Mouse (Mus musculus) kidney, embryonic 15.5 days (tissue): ENCODE measurements around the gene Per2. TPM values are rescaled to one million over a fixed set of nuclear protein-coding genes. Genes with fewer than 3 reads are reported as not detected.
A peak's percentile ranks its signal among the peaks of the same experiment; 100 is the strongest.
"Not testable (repeated sequence)": the region's sequence is repeated elsewhere in the genome, so short reads cannot be mapped to it uniquely, and the experiment has no call there.

Experiments
- ATAC-seq: fragments of 200-750 bp; cut with Nextera tagmentation; replicated peaks from 2 replicates; pipeline ENCODE4 v1.8.0; 2017; ENCODE audit warnings: moderate TSS enrichment; ENCODE audit not compliant: low FRiP score
- H3K27ac ChIP-seq: fragments of 300-500 bp; sonication (generic); 2 replicates; pipeline ENCODE4 v1.5.1; 2015; ENCODE audit warnings: mild to moderate bottlenecking, inconsistent platforms
- H3K27me3 ChIP-seq: fragments of 300-500 bp; sonication (generic); 2 replicates; pipeline ENCODE4 v1.6.1; 2015; ENCODE audit warnings: inconsistent platforms
- H3K36me3 ChIP-seq: fragments of 300-500 bp; sonication (generic); 2 replicates; pipeline ENCODE4 v1.6.1; 2015; ENCODE audit warnings: inconsistent platforms
- H3K4me1 ChIP-seq: fragments of 300-500 bp; sonication (generic); 2 replicates; pipeline ENCODE4 v1.6.1; 2015; ENCODE audit warnings: inconsistent platforms
- H3K4me2 ChIP-seq: fragments of 300-500 bp; sonication (generic); 2 replicates; pipeline ENCODE4 v1.6.1; 2015; ENCODE audit warnings: moderate library complexity, mild to moderate bottlenecking, inconsistent platforms
- H3K4me3 ChIP-seq: fragments of 300-500 bp; sonication (generic); replicated peaks from 2 replicates; pipeline ENCODE4 v1.5.1; 2015; ENCODE audit warnings: mild to moderate bottlenecking, inconsistent platforms
- H3K9ac ChIP-seq: fragments of 300-500 bp; sonication (generic); 2 replicates; pipeline ENCODE4 v1.6.1; 2015; ENCODE audit warnings: mild to moderate bottlenecking, inconsistent platforms
- H3K9me3 ChIP-seq: fragments of 300-500 bp; sonication (generic); replicated peaks from 2 replicates; pipeline ENCODE4 v1.6.1; 2016; ENCODE audit warnings: inconsistent platforms
- WGBS: fragments of 180-500 bp; shearing (Covaris S2); methylation state at CpG from one replicate; pipeline ENCODE4 v1.1.7; 2015; ENCODE audit warnings: mixed read lengths; 5-methylcytosine and 5-hydroxymethylcytosine counted together
- polyA plus RNA-seq: library from polyadenylated mRNA; unstranded; fragments of >200 nt; fragmentation: Nextera tagmentation; extraction: Ambion mirVana; gene quantifications from 2 replicates; pipeline ENCODE4 v1.2.1, GENCODE M21; 2015

Per2 gene
- polyA plus RNA-seq, 1 experiment from 2014 or later, result 3.6 TPM

- H3K27ac ChIP-seq, result no peak overlapping the region
- WGBS, result 83% methylated on average over 7 of the region's 7 CpGs
Measured at GRCm38 (mm10) chr1:91482616-91483211, 23.6 kb upstream of the Per2 start.

GRCm38 (mm10) chr1:91478958-91479357 lies 19.8 kb upstream of the Per2 start:
- no peak for ATAC-seq
- H3K36me3 ChIP-seq, result no peaks in the 10 kb centered on the region
- 91% methylated on average over 1 of the region's 1 CpGs for WGBS

More at GRCm38 (mm10) chr1:91482616-91483211, 23.6 kb upstream of the Per2 start:
- peaks cover 5% of the 10 kb centered on the region; the same call in 1 of the 2 replicates for H3K9me3 ChIP-seq
- H3K9ac ChIP-seq, result no peak overlapping the region
- no peak overlapping the region for H3K4me2 ChIP-seq
- H3K36me3 ChIP-seq, result no peaks in the 10 kb centered on the region
- no peak overlapping the region for H3K4me3 ChIP-seq
- 0 out of 2 replicates have a peak, but pooled peaks cover 7% of the 10 kb centered on the region for H3K4me1 ChIP-seq
- no peak for ATAC-seq
- no peaks in the 10 kb centered on the region for H3K27me3 ChIP-seq

GRCm38 (mm10) chr1:91478145-91478544 lies 19.0 kb upstream of the Per2 start:
- 94% methylated on average over 13 of the region's 13 CpGs for WGBS
- H3K36me3 ChIP-seq, H3K4me1 ChIP-seq, H3K9ac ChIP-seq, H3K9me3 ChIP-seq, H3K27ac ChIP-seq, H3K4me3 ChIP-seq, H3K27me3 ChIP-seq, H3K4me2 ChIP-seq, ATAC-seq: not testable (repeated sequence)

More at GRCm38 (mm10) chr1:91478958-91479357, 19.8 kb upstream of the Per2 start:
- Histone ChIP-seq H3K9me3 (peaks cover 5% of the 10 kb centered on the region; the same call in 1 of the 2 replicates), H3K4me2 (no peak overlapping the region), H3K27me3 (no peaks in the 10 kb centered on the region), H3K9ac (no peak overlapping the region), H3K27ac (no peak overlapping the region), H3K4me1 (0 out of 2 replicates have a peak, but pooled peaks cover 7% of the 10 kb centered on the region), H3K4me3 (no peak overlapping the region)

GRCm38 (mm10) chr1:91469888-91470419 lies 10.8 kb upstream of the Per2 start:
- no peak overlapping the region for H3K4me2 ChIP-seq
- no peaks in the 10 kb centered on the region for H3K27me3 ChIP-seq
- 82% methylated on average over 4 of the region's 4 CpGs for WGBS
- H3K36me3 ChIP-seq, result no peaks in the 10 kb centered on the region
- H3K27ac ChIP-seq, result no peak overlapping the region
- no peak for ATAC-seq
- no peaks in the 10 kb centered on the region for H3K9me3 ChIP-seq
- H3K4me1 ChIP-seq, result peaks cover 12% of the 10 kb centered on the region
- H3K9ac ChIP-seq, result no peak overlapping the region
- H3K4me3 ChIP-seq, result no peak overlapping the region

GRCm38 (mm10) chr1:91466186-91466585 lies 7.1 kb upstream of the Per2 start:
- no peak overlapping the region for H3K9ac ChIP-seq
- H3K4me2 ChIP-seq, result no peak overlapping the region
- no peaks in the 10 kb centered on the region for H3K9me3 ChIP-seq
- no peak for ATAC-seq
- no peak overlapping the region for H3K4me3 ChIP-seq
- 75% methylated on average over 6 of the region's 6 CpGs for WGBS
- H3K36me3 ChIP-seq, result no peaks in the 10 kb centered on the region
- H3K27me3 ChIP-seq, result no peaks in the 10 kb centered on the region
- H3K27ac ChIP-seq, result 0 out of 2 replicates have a peak overlapping the region, but pooled peaks have one; percentile 41
- peaks cover 16% of the 10 kb centered on the region for H3K4me1 ChIP-seq

GRCm38 (mm10) chr1:91465244-91465643 lies 6.1 kb upstream of the Per2 start:
- Histone ChIP-seq H3K4me3 (no peak overlapping the region), H3K27me3 (no peaks in the 10 kb centered on the region), H3K4me2 (peak overlapping the region; percentile 10; the same call in 1 of the 2 replicates), H3K9me3 (no peaks in the 10 kb centered on the region), H3K9ac (no peak overlapping the region), H3K27ac (peak overlapping the region; percentile 82), H3K4me1 (peaks cover 21% of the 10 kb centered on the region), H3K36me3 (no peaks in the 10 kb centered on the region)
- 8% methylated on average over 1 of the region's 1 CpGs for WGBS
- ATAC-seq, result peak; percentile 67

GRCm38 (mm10) chr1:91464436-91464835 lies 5.3 kb upstream of the Per2 start:
- no peaks in the 10 kb centered on the region for H3K36me3 ChIP-seq
- no peaks in the 10 kb centered on the region for H3K27me3 ChIP-seq
- no peak overlapping the region for H3K9ac ChIP-seq
- H3K4me3 ChIP-seq, result no peak overlapping the region
- WGBS, result 68% methylated on average over 5 of the region's 5 CpGs
- H3K4me2 ChIP-seq, result no peak overlapping the region
- ATAC-seq, result no peak
- no peaks in the 10 kb centered on the region for H3K9me3 ChIP-seq
- H3K4me1 ChIP-seq, result peaks cover 29% of the 10 kb centered on the region
- peak overlapping the region; percentile 82; the same call in 1 of the 2 replicates for H3K27ac ChIP-seq

- Histone ChIP-seq H3K4me2 (no peak overlapping the region), H3K27me3 (no peaks in the 10 kb centered on the region), H3K36me3 (no peaks in the 10 kb centered on the region), H3K9me3 (no peaks in the 10 kb centered on the region), H3K27ac (no peak overlapping the region), H3K9ac (no peak overlapping the region), H3K4me3 (no peak overlapping the region), H3K4me1 (peaks cover 34% of the 10 kb centered on the region)
- no peak for ATAC-seq
- WGBS, result 88% methylated on average over 13 of the region's 13 CpGs
Measured at GRCm38 (mm10) chr1:91463336-91463995, 4.3 kb upstream of the Per2 start.

GRCm38 (mm10) chr1:91460564-91460963 lies 1.4 kb upstream of the Per2 start:
- ATAC-seq, result no peak
- peaks cover 53% of the 10 kb centered on the region for H3K4me1 ChIP-seq
- no peak overlapping the region for H3K9ac ChIP-seq
- WGBS, result 34% methylated on average over 4 of the region's 4 CpGs
- H3K27ac ChIP-seq, result no peak overlapping the region
- no peaks in the 10 kb centered on the region for H3K36me3 ChIP-seq
- H3K4me2 ChIP-seq, result no peak overlapping the region
- no peaks in the 10 kb centered on the region for H3K9me3 ChIP-seq
- H3K27me3 ChIP-seq, result no peaks in the 10 kb centered on the region
- no peak overlapping the region for H3K4me3 ChIP-seq

GRCm38 (mm10) chr1:91460069-91460468 lies 945 bp upstream of the Per2 start:
- WGBS, result 38% methylated on average over 7 of the region's 7 CpGs
- no peaks in the 10 kb centered on the region for H3K36me3 ChIP-seq
- H3K27ac ChIP-seq, result peak overlapping the region; percentile 38; the same call in 1 of the 2 replicates
- peak overlapping the region; percentile 85 for H3K4me3 ChIP-seq
- peak overlapping the region; percentile 91 for H3K4me2 ChIP-seq
- H3K9ac ChIP-seq, result peak overlapping the region; percentile 39; the same call in 1 of the 2 replicates
- no peak for ATAC-seq
- H3K9me3 ChIP-seq, result no peaks in the 10 kb centered on the region
- H3K4me1 ChIP-seq, result peaks cover 54% of the 10 kb centered on the region
- no peaks in the 10 kb centered on the region for H3K27me3 ChIP-seq

GRCm38 (mm10) chr1:91458223-91458861 lies 782 bp downstream of the Per2 start:
- peak overlapping the region; percentile 91 for H3K4me2 ChIP-seq
- WGBS, result 18% methylated on average over 8 of the region's 8 CpGs
- H3K27ac ChIP-seq, result 0 out of 2 replicates have a peak overlapping the region, but pooled peaks have one; percentile 66
- H3K36me3 ChIP-seq, result no peaks in the 10 kb centered on the region
- H3K9ac ChIP-seq, result peak overlapping the region; percentile 61
- no peaks in the 10 kb centered on the region for H3K27me3 ChIP-seq
- no peaks in the 10 kb centered on the region for H3K9me3 ChIP-seq
- H3K4me3 ChIP-seq, result peak overlapping the region; percentile 85
- H3K4me1 ChIP-seq, result peaks cover 57% of the 10 kb centered on the region
- ATAC-seq, result 0 out of 2 replicates have a peak, but pooled peaks have one; percentile 2

GRCm38 (mm10) chr1:91457698-91458097 lies 1.4 kb downstream of the Per2 start:
- Histone ChIP-seq H3K4me2 (peak overlapping the region; percentile 91), H3K4me3 (peak overlapping the region; percentile 85; the same call in 1 of the 2 replicates), H3K9ac (no peak overlapping the region), H3K27ac (0 out of 2 replicates have a peak overlapping the region, but pooled peaks have one; percentile 81), H3K36me3 (no peaks in the 10 kb centered on the region), H3K4me1 (peaks cover 57% of the 10 kb centered on the region), H3K9me3 (no peaks in the 10 kb centered on the region), H3K27me3 (no peaks in the 10 kb centered on the region)
- WGBS, result 45% methylated on average over 5 of the region's 5 CpGs
- ATAC-seq, result no peak
